Mouse (Mus musculus): Measurements from ENCODE around the gene Taf12. TPM values are rescaled to one million over a fixed set of nuclear protein-coding genes. Genes with fewer than 3 reads are reported as not detected.

The Taf12 gene
- polyA plus RNA-seq, 1 experiment from 2014 or later, result 38.1 TPM

GRCm38 (mm10) chr4:132326481-132326880, 52.3 kb downstream of the Taf12 start:
- peaks cover 29% of the 10 kb centered on the region for H3K36me3 ChIP-seq (ENCODE audit: insufficient read depth, low read length)
- no peak overlapping the region for H3K4me3 ChIP-seq (replicated peaks; ENCODE audit: low read depth, low read length)
- peaks cover 8% of the 10 kb centered on the region for H3K4me1 ChIP-seq (replicated peaks; ENCODE audit: insufficient read depth, low read length)
- DNase-seq (ENCODE audit: low spot score) (no peak), ATAC-seq (replicated peaks; ENCODE audit: low FRiP score, low read depth) (no peak)
- no peak for TF ChIP-seq CTCF (IDR thresholded peaks at IDR 0.05; ENCODE audit: low read depth)
- no peak overlapping the region for H3K27ac ChIP-seq
- no peaks in the 10 kb centered on the region for H3K9me3 ChIP-seq (replicated peaks; ENCODE audit: low read length)
- H3K9ac ChIP-seq (ENCODE audit: low read depth, low read length), result no peak overlapping the region
- WGBS, result 69% methylated on average over 5 of the region's 5 CpGs
- no peak overlapping the region for H3K4me2 ChIP-seq (ENCODE audit: low read length)
- no peaks in the 10 kb centered on the region for H3K27me3 ChIP-seq (ENCODE audit: insufficient read depth, low read length)

GRCm38 (mm10) chr4:132328391-132328982, 54.3 kb downstream of the Taf12 start:
- Histone ChIP-seq H3K27me3 (ENCODE audit: insufficient read depth, low read length) (no peaks in the 10 kb centered on the region), H3K4me1 (replicated peaks; ENCODE audit: insufficient read depth, low read length) (peaks cover 8% of the 10 kb centered on the region), H3K9ac (ENCODE audit: low read depth, low read length) (peak overlapping the region; percentile 80), H3K4me2 (ENCODE audit: low read length) (peak overlapping the region; percentile 72), H3K4me3 (replicated peaks; ENCODE audit: low read depth, low read length) (peak overlapping the region; percentile 63), H3K9me3 (replicated peaks; ENCODE audit: low read length) (no peaks in the 10 kb centered on the region), H3K27ac (peak overlapping the region; percentile 91; the same call in 1 of the 2 replicates), H3K36me3 (ENCODE audit: insufficient read depth, low read length) (peaks cover 27% of the 10 kb centered on the region)
- WGBS, result 52% methylated on average over 14 of the region's 14 CpGs
- TF ChIP-seq CTCF (IDR thresholded peaks at IDR 0.05; ENCODE audit: low read depth), result no peak
- ATAC-seq (replicated peaks; ENCODE audit: low FRiP score, low read depth) (no peak), DNase-seq (ENCODE audit: low spot score) (no peak)

- Histone ChIP-seq H3K27me3 (ENCODE audit: insufficient read depth, low read length) (no peaks in the 10 kb centered on the region), H3K9me3 (replicated peaks; ENCODE audit: low read length) (no peaks in the 10 kb centered on the region), H3K4me1 (replicated peaks; ENCODE audit: insufficient read depth, low read length) (peaks cover 8% of the 10 kb centered on the region), H3K36me3 (ENCODE audit: insufficient read depth, low read length) (peaks cover 30% of the 10 kb centered on the region), H3K4me2 (ENCODE audit: low read length) (peak within 1 kb of the TSS; percentile 72), H3K27ac (peak within 1 kb of the TSS; percentile 91), H3K9ac (ENCODE audit: low read depth, low read length) (peak within 1 kb of the TSS; percentile 80), H3K4me3 (replicated peaks; ENCODE audit: low read depth, low read length) (peak within 1 kb of the TSS; percentile 63)
- TF ChIP-seq CTCF (IDR thresholded peaks at IDR 0.05; ENCODE audit: low read depth), result peak; percentile 44
- under 1% methylated on average over 52 of the region's 52 CpGs for WGBS
- DNase-seq (ENCODE audit: low spot score) (peak; percentile 97), ATAC-seq (replicated peaks; ENCODE audit: low FRiP score, low read depth) (peak; percentile 95)
Measured at GRCm38 (mm10) chr4:132329115-132329834, 55.1 kb downstream of the Taf12 start, which contains the start of gene Trnau1ap. Trnau1ap (minus strand) TSS chr4:132329538.

GRCm38 (mm10) chr4:132329835-132330354, 55.7 kb downstream of the Taf12 start:
- DNase-seq (ENCODE audit: low spot score), result peak; percentile 47
- no peaks in the 10 kb centered on the region for H3K27me3 ChIP-seq (ENCODE audit: insufficient read depth, low read length)
- peak overlapping the region; percentile 80 for H3K9ac ChIP-seq (ENCODE audit: low read depth, low read length)
- WGBS, result 9% methylated on average over 10 of the region's 10 CpGs
- H3K9me3 ChIP-seq (replicated peaks; ENCODE audit: low read length), result no peaks in the 10 kb centered on the region
- peak overlapping the region; percentile 72 for H3K4me2 ChIP-seq (ENCODE audit: low read length)
- peaks cover 33% of the 10 kb centered on the region for H3K36me3 ChIP-seq (ENCODE audit: insufficient read depth, low read length)
- TF ChIP-seq CTCF (IDR thresholded peaks at IDR 0.05; ENCODE audit: low read depth), result no peak
- H3K4me1 ChIP-seq (replicated peaks; ENCODE audit: insufficient read depth, low read length), result peaks cover 8% of the 10 kb centered on the region
- H3K27ac ChIP-seq, result peak overlapping the region; percentile 91
- H3K4me3 ChIP-seq (replicated peaks; ENCODE audit: low read depth, low read length), result peak overlapping the region; percentile 63
- 0 out of 2 replicates have a peak, but pooled peaks have one; percentile 3 for ATAC-seq (replicated peaks; ENCODE audit: low FRiP score, low read depth)

- H3K27ac ChIP-seq, result no peak overlapping the region
- TF ChIP-seq CTCF (IDR thresholded peaks at IDR 0.05; ENCODE audit: low read depth), result no peak
- DNase-seq (ENCODE audit: low spot score) (no peak), ATAC-seq (replicated peaks; ENCODE audit: low FRiP score, low read depth) (no peak)
- H3K4me3 ChIP-seq (replicated peaks; ENCODE audit: low read depth, low read length), result no peak overlapping the region
- WGBS, result 65% methylated on average over 3 of the region's 3 CpGs
- no peak overlapping the region for H3K4me2 ChIP-seq (ENCODE audit: low read length)
- peaks cover 8% of the 10 kb centered on the region for H3K4me1 ChIP-seq (replicated peaks; ENCODE audit: insufficient read depth, low read length)
- no peak overlapping the region for H3K9ac ChIP-seq (ENCODE audit: low read depth, low read length)
- H3K9me3 ChIP-seq (replicated peaks; ENCODE audit: low read length), result no peaks in the 10 kb centered on the region
- peaks cover 31% of the 10 kb centered on the region for H3K36me3 ChIP-seq (ENCODE audit: insufficient read depth, low read length)
- no peaks in the 10 kb centered on the region for H3K27me3 ChIP-seq (ENCODE audit: insufficient read depth, low read length)
Measured at GRCm38 (mm10) chr4:132331960-132332359, 57.8 kb downstream of the Taf12 start.

GRCm38 (mm10) chr4:132332880-132333279, 58.7 kb downstream of the Taf12 start:
- Histone ChIP-seq H3K27ac (no peak overlapping the region), H3K4me2 (ENCODE audit: low read length) (no peak overlapping the region), H3K4me3 (replicated peaks; ENCODE audit: low read depth, low read length) (no peak overlapping the region), H3K9ac (ENCODE audit: low read depth, low read length) (no peak overlapping the region), H3K4me1 (replicated peaks; ENCODE audit: insufficient read depth, low read length) (peaks cover 8% of the 10 kb centered on the region), H3K36me3 (ENCODE audit: insufficient read depth, low read length) (peaks cover 36% of the 10 kb centered on the region), H3K27me3 (ENCODE audit: insufficient read depth, low read length) (no peaks in the 10 kb centered on the region), H3K9me3 (replicated peaks; ENCODE audit: low read length) (no peaks in the 10 kb centered on the region)
- DNase-seq (ENCODE audit: low spot score) (no peak), ATAC-seq (replicated peaks; ENCODE audit: low FRiP score, low read depth) (no peak)
- 84% methylated on average over 6 of the region's 6 CpGs for WGBS
- no peak for TF ChIP-seq CTCF (IDR thresholded peaks at IDR 0.05; ENCODE audit: low read depth)
